Mouse (Mus musculus) kidney, adult 9 months (tissue): ENCODE measurements around the gene Pi4ka.
A peak's percentile ranks its signal among the peaks of the same experiment; 100 is the strongest.

ENCODE experiments used
- DNase-seq: peaks from one replicate; pipeline ENCODE4 v3.0.0; 2022

Pi4ka gene

DNA sequence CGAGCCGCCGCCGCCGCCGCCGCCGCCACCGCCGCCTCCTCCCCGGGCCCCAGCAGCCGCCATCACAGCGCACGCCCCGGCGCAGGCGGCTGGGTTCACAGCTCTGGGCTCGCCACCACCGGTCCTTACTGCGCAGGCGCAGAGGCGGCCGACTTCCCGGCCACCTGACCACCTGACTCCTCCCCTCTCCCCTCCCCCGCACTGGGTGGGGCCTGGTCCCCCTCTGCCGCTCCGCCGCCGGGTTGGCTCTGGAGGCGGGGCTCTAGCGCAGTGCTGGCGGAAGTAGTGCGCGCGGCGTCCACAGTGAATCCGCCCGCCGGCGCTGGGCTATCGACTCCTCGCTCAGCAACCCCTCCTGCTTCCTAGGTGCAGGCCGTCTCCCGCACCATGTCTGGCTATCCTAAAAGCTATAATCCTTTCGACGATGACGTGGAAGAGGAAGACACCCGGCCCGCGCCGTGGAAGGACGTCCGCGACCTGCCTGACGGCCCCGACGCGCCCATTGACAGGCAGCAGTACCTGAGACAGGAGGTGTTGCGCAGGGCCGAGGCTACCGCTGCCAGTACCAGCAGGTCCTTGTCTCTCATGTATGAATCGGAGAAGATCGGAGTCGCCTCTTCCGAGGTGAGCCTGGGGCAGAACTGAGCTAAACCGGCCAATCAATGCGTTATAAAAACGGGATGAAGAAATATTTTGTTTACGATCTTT, at the start of gene Pi4ka, which contains the start of gene Snap29:
TSS of gene Pi4ka (minus strand) at position 579 of the 708 bp plus-strand sequence.
TSS of gene Snap29 (plus strand) at position 251 of the 708 bp plus-strand sequence.
- peak; percentile 100 for DNase-seq

DNA sequence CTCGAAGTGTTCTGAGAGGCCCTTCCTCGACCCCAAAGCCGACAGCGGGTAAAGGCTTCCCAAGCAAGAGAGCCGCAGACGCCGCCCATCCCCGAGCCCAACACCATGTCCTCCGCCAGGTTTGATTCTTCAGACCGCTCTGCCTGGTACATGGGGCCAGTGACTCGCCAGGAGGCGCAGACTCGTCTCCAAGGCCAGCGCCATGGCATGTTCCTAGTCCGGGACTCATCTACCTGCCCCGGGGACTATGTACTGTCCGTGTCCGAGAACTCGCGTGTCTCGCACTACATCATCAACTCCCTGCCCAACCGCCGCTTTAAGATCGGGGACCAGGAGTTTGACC, 46.2 kb upstream of the Pi4ka start:
- DNase-seq = peak; percentile 57

DNA sequence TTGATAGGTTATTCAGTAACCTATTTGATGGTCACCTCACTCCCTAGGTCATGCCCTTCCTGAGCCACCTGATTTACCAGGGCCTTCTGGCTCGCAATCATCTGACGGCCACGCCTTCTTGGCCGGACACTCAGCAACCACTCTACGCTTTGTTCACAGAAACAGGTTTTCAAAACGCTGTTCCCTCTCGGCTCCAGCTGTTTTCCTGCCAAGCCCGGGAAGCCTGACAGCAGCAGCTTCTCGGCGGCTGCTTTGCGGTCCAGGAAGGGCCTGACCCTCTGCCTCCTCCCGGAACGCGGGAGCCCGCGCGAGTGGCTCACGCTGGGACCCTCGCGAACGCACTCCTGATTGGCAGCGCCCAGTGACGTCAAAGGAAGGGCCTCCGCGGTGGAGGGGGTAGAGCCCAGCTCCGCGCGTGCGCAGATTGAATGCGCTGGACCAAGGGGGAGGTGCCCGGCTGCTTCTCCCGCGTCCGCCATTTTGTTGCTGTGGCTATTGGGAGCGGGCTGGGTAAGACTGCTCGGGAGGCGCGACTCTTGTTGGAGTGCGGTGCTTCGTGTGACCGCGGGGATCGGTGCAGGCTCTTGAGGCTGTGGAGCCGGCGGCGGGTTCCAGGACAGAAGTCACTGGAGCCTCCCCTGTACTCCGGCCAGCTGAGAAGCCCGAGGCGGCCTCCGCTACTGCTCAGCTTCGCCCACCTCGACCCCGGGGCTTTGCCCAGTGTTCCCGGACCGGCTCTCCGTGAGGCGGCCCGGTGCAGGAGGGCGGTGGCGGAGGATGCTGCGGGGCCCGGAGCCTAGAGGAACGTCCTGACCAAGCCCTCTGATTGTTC, 45.6 kb upstream of the Pi4ka start, which contains the start of gene Crkl:
TSS of gene Crkl (plus strand) at position 447 of the 832 bp plus-strand sequence.
- peak; percentile 98 for DNase-seq

DNA sequence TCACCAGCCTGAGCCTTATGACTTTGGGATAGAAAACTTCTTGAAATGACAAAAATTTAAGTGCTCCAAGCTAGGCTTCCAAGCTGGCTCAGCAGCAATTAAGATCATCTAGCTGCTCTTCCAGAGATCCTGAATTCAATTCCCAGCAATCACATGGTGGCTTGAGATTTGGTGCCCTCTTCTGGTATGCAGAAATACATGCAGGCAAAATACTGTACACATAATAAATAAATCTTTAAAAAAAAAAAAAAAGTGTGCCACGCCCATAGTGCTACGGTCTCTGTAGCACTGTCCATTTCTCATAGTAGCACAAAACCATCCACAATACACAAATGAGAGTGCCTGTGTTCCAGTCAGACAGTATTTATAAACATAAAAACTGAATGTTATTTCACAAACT, 26.5 kb upstream of the Pi4ka start:
- peak; percentile 29 for DNase-seq

DNA sequence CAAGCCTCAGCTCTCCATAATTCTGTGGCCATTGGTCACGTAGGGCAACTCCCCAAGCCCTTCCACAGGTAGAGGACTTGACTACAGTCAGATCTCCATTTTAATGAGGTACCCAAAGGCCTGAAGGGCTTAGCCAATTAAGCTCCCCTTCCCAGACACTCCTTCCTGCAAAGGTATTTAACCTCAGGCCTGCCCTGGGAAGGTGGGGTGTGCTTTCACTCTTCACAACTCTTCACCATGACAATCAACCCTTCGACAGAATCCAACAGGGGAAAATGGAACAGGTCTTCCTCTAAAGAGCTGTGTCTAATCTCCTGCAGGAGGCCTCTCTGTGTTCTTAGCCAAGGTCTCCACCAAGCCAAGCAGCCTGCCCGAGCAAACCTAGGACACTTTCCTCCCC, 16.9 kb upstream of the Pi4ka start:
- DNase-seq = no peak

DNA sequence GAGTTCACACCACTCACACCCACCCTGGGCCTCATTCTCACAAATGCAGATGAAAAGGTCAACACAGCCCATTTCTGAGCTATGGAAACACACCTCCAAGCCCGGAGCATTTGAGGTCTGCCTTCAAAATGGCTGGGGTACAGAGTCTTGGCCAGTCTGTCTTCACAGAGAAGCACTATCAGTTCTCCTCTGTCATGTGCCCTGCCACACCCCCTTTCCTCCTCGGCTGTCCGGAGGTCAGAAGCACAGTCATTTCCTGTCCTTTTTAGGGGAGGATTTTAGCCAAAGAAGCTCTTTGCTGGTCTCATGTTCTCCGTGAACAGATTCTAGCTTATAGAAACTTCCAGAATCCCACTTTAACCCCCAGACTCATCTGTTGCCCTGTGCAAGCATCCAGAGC, 4.1 kb upstream of the Pi4ka start:
- DNase-seq = peak; percentile 31

DNA sequence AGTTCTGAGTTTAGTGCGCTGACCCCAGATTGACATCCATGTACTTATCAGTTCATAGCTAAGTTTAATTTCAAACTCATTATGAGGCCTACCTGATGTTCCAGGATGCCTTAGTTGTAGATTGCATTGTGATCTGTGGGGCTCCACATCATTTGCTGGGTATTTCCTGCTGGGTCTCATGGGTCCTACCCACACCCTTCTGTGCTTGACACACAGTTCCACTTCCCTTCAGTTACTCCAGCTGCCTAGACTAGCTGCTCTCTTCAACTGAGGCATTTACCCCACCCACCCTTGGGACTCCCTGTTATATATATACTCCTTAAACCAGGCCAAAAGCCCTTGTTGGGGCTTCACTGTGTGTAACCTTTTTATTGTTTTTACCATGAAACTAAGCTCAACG, 2.9 kb upstream of the Pi4ka start:
- no peak for DNase-seq

DNA sequence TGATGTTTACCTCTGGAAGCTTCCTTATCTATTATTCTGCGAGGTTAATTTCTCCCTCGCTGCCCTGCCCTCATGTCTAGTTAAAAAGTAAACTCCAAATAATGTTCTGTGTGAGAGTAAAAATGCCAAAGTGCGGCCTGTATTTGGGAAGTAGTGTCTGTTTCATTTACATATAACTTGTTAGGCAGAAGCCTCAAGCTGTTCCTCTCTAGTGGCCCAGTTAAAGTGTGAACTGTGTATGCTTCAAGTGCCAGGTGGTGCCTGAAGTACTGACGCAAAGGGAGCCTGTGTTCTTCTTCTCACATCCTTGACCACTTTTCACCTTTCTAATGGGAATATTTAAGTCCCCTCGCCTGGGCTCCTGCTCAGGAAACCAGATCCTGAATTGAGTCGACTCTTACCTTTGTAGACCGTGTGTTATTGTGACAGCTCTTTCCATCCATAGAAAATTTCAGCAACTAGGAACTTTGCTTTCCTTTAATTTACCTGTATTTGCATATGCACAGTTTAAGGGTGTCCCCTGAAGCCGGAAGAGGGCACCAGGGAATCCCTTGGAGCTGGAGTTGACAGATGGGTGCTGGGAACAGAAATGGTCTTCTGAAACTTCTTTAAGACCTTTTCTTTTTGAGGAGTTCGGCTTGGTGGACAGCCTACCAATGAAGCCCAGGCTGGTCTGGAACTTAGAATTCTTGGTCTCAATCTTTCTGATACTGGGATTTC, 558 bp upstream of the Pi4ka start:
- DNase-seq = peak; percentile 74

DNA sequence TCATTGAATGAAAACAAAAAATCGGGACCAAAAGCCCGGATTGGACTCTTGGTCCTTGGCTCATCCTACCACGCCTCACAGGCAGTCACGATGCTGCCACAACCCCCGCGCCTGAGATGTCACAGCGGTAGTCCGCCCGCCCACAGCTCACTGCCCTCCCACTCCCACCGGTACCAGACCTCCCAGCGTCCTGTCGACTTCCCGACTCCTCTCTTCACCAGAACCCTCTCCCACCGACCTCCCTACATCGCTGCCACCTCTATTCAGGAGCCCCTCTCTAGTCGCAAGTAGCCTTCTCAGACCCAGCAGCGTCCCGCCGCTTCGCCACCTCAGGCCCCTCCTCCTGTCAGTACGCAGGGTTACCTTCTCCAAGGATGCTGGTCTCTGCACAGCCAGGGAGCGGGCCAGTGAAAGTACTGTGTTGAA, 830 bp downstream of the Pi4ka start:
- peak; percentile 80 for DNase-seq

DNA sequence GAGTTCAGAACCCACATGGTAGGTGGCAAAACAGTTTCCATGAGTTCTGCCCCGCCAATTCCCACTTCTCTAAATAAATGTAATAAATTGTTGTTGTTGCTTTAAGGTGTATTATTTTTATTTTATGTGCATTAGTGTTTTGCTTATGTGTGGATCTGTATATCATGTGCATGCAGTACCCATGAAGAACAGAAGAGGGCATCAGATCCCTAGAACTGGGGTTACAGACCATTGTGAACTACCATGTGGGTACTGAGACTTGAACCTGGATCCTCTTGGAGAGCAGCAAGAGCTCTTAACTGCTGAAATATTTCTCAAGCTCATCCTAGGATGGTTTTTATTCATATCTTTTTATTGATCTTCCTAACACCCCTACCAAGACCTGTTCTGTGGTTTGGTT, 3.3 kb downstream of the Pi4ka start:
- DNase-seq = peak; percentile 74

DNA sequence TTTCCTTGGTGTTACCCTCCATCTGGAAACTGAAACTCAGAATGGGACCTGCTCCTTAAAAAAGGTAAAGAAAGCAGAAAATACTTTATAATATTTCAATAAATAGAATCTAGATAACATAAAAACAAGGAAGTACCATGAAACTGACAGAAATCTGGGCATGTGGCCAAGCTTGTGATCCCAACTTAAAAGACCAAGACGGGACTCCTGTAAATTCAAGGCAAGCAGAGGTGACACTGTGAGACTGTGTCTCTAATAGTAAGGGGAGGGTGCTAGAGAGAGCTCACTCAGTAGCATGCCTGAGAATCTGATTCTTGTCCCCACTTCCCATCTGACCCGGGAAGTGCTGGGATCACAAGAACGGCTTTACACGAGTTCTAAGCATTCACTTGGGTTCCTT, 13.3 kb downstream of the Pi4ka start:
- no peak for DNase-seq

DNA sequence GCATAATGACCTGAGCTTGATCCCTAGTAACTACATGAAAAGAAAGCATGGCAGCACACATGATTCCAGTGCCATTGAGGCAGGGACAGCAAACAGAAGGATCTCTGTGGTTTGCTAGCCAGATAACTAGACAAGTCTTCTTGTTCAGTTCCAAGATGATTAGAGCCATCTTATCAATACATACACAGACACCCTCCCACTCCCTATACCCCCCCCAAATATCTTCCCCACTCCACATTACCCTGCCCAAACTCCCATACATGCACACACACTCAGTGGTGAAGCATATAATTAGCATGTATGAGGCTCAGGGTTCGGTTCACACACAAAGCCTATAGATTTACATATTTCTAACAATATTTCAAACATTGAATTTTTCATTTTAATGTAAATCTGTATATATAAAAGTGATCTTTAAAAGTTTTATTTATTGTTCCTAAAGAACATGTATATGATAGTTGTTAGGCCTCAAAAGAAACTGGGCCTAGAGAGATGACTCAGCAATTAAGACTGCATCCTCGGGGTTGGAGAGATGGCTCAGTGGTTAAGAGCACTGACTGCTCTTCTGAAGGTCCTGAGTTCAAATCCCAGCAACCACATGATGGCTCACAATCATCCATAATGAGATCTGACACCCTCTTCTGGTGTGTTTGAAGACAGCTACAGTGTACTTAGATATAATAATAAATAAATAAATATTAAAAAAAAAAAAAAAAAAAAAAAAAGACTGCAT, 22.4 kb downstream of the Pi4ka start:
- no peak for DNase-seq

DNA sequence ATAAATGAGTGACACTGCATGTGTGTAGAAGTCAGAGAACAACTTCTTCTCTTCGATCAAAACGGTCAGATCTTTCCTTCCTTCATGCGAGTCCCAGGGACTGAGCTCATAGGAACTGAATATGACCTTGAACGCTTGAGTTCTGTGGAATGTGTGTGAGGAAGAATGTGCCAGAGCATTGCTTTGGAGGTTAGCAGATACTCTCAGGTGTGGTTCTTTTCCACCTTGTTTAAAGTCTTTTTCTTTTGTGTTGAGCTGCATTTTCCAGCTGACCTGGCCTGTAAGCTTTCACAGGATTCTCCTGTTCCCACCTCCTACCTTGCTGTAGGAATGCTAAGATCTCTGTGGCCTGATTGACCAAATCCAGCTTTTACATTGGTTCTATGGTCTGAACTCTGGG, 23.8 kb downstream of the Pi4ka start:
- no peak for DNase-seq

DNA sequence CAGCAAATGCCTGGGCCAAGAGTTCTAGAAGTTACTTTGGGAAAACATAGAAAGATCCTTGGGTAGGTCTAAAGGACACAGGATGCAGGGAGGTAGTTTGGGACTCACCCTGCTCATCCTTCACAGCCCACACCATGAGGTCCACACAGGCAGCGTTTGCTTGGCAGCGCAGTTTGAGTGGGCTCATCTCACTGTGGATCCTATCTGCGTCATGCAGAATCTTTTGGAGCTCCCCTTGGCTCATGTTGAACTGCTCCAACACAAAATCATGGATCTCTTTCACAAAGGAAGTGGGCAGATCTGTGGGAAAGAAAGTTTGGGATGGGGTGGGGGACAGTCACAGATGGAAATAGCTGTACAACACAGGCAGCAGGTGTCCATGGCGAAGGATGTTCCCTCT, 47.3 kb downstream of the Pi4ka start:
- DNase-seq = no peak

DNA sequence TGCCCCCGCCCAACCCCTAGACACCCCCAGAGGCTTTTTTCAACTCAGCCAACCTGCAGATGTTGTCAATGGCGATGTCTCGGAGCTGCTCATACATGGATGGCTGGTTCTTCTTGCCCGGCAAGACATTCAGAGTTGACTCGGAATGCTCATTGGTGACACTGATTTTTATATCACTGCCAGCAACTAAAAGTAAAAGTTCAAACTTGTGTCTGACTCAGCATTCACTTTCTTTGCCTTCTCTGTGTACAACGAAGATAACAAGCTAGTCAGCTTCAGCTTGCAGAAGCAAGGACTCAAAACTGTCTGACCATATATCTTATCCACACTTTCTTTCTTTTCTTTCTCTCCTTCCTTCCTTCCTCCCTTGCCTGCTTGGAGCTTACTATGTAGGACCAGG, 50.1 kb downstream of the Pi4ka start:
- peak; percentile 58 for DNase-seq

DNA sequence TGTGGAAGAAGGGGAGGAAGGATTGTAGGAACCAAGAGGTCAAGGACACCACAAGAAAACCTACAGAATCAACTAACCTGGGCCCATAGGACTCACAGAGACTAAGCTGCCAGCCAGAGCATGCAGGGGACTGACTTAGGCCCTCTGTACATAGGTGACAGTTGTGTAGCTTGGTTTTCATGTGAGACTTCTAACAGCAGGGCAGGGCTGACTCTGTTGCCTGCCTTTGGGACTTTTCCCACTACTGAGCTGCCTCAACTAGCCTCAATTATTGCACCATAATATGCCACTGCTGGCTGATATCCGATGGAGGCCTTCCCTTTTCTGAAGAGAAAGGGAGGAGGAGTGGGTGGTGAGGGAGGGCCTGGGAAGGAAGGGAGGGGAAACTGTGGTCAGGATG, 59.3 kb downstream of the Pi4ka start:
- no peak for DNase-seq

DNA sequence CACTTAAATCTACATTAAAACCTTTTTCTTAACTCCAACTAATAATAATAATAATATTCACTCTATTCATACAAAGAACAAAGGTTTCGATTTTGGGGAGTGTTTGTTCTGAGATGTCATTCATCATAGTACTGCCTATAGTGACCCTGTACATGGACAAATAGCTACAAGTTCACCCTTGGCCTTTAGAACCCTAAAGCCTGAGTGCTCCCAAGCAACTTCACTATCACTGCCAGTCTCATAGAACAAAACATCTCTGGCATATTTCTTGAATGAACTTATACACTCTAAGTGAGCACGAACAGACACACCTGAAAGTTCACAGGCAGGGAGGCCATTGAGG, 60.3 kb downstream of the Pi4ka start:
- DNase-seq = no peak

DNA sequence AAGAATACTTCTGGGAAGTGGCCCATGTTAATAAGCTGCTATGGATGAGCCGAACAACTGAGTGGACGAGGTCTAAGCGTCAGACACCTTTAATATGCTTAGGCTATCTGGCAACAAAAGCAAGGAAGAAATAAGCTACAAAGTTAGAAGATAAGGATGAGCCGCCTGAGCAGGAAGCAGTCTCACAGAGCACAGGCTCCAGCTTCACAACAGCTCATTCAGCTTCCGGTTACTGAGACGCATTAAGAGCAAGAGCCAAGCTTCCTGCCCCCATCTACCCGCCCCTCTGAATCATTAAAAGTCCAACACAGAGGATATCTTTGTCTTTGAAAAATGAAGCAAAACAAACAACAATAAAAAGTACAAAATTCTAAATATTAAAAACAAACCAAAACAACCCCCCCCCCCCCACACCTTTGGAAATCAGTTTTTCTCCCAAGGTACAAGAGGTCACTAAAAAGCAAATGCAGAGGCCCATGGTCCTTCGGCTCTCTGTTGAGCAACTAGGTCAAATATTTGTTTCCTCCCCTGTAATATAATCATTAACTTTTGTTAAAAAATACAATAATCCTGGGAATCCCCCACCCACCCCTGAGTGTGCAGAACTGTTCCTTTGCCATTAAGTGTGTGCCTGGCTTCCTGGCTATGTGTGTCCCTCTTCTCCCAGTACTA, 60.8 kb downstream of the Pi4ka start:
- peak; percentile 62 for DNase-seq

DNA sequence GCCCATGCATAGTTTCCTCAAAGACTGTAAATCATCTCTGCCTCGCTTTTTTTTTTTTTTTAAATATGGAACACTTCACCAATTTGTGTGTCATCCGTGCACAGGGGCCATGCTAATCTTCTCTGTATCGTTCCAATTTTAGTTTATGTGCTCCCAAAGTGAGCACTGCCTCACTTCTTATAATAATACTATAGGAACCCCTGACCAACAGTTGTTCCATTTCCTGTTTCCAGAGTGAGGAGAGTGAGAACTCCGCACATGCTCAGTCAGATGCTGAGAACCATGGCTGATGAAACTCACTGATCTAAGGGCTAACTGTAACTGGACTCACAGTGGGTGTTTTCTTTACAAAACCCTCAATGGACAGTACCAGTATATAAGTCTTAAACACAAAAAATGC, 64.3 kb downstream of the Pi4ka start:
- no peak for DNase-seq

DNA sequence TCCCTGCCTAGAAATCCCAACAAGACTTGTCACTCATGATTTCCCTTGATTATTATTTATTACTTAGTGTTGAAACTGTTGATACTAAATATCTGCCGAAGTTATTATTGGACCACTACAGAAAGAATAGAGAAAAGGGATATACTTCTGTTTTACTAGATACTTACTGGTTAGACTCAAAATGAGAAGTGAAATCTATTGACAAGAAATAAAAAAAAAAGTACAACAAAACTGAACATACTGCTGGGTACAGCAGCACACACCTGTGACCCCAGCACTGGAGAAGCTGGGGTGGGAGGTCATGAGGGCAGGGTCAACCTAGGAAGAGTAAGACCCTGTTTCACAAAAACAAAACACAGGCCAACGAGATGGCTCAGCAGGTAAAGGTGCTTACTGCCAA, 65.4 kb downstream of the Pi4ka start:
- DNase-seq = no peak

DNA sequence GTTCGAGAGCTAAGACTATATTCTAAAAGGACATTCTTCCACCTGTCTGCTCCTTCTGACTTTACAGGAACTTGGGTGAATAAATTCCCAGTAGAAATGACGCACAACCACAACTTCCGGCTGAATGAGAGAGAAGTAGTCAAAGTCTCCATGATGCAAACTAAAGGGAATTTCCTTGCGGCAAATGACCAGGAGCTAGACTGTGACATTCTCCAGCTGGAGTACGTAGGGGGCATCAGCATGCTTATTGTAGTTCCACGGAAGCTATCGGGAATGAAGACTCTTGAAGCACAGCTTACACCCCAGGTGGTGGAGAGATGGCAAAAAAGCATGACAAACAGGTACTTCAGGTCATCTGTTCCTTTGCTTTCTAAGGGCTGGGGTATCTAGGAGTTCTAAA, 66.4 kb downstream of the Pi4ka start:
- no peak for DNase-seq

DNA sequence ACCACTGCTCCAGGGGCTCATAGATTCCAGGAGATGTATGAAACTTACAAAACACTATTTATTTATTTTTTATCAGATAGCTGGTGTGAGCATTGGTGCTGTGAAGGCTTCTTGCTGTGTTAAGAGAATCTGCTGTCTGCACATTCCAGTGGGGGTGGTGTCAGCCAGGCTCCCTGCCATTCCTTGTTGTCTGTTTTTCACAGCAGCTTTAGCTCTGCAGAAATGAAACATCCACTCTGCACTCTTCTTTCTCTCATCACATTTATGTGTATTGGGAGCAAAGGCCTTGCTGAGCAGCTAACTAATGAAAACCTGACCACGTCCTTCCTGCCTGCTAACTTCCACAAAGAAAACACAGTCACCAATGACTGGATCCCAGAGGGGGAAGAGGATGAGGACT, 70.0 kb downstream of the Pi4ka start:
- DNase-seq = no peak

DNA sequence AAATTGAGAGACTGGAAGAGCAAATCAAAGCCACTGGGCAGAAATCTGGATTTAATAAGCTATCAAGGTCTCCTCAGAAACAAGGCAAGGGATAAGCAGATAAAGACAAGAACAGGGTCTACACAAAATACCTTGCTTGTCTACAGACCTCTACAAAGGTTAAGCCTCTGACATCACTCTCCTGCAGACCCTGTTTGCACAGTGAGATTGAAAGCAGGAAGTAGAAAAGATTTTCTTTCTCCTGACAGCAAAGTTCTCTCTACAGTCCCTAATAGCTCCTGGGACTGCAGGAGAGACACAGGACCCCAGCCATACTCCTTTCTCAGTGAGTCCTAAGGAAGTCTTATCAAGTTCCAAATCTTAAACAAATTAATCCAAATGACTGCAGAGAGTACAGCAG, 71.5 kb downstream of the Pi4ka start:
- DNase-seq = no peak
